Mouse (Mus musculus) left cerebral cortex, postnatal 14 days (tissue): ENCODE measurements around the gene Csnk1g1. TPM values are rescaled to one million over a fixed set of nuclear protein-coding genes. Genes with fewer than 3 reads are reported as not detected.

ENCODE experiments used
- DNase-seq, 2 experiments: peaks; one replicate each; pipeline ENCODE4 v3.0.0; 2021 to 2022; ENCODE audit warnings: low spot score in 2 of 2, mixed read lengths in 1 of 2
- intact Hi-C: fragments of 180-260 bp; cut with DNase I; formaldehyde crosslinking; loops from one replicate; pipeline ENCODE4 v1.15.1; 2025
- total RNA-seq, 2 experiments: library from RNA; stranded (reverse); gene quantifications; 2 replicates each; pipeline ENCODE4 v1.2.3; 2021

Csnk1g1 gene
- total RNA-seq, 2 experiments from 2014 or later, result 41.4 to 47.4 TPM

- DNase-seq, result no peak
- intact Hi-C loops, result no loop called here
These were observed 74.1 kb downstream of the Csnk1g1 start for GRCm38 (mm10) chr9:65982841-65983240.

- intact Hi-C loops, result no loop called here
- DNase-seq, result no peak
These were observed 78.3 kb downstream of the Csnk1g1 start for GRCm38 (mm10) chr9:65987021-65987420.

GRCm38 (mm10) chr9:65995603-65996376 is 87.1 kb downstream of the Csnk1g1 start:
- no peak for DNase-seq
- intact Hi-C loops, result no loop called here

GRCm38 (mm10) chr9:65998965-65999364 is 90.2 kb downstream of the Csnk1g1 start:
- DNase-seq, result no peak

GRCm38 (mm10) chr9:66004380-66004779 is 95.7 kb downstream of the Csnk1g1 start:
- intact Hi-C loops, result loop anchor here (2.0 to 10.0 kb wide), 2 partner anchors 96 to 310 kb away; partner anchors contain the start of genes Csnk1g1 and Trip4
- peak; percentile 65 to 86 for DNase-seq

More at GRCm38 (mm10) chr9:65998965-65999364, 90.2 kb downstream of the Csnk1g1 start:
- intact Hi-C loops, result no loop called here

GRCm38 (mm10) chr9:66007603-66008202 is 99.0 kb downstream of the Csnk1g1 start:
- DNase-seq, result peak in 1 of 2 experiments; percentile 38
- intact Hi-C loops, result loop anchor here (10.0 kb wide), 1 partner anchor 313 kb away; no protein-coding TSS in a partner anchor

- DNase-seq, result no peak
- intact Hi-C loops, result no loop called here
These were observed 111.9 kb downstream of the Csnk1g1 start for GRCm38 (mm10) chr9:66020601-66021000.

GRCm38 (mm10) chr9:66038082-66038481 is 129.4 kb downstream of the Csnk1g1 start:
- DNase-seq, result peak in 1 of 2 experiments; percentile 27
- intact Hi-C loops, result no loop called here

- intact Hi-C loops, result no loop called here
- no peak for DNase-seq
These were observed 129.9 kb downstream of the Csnk1g1 start for GRCm38 (mm10) chr9:66038581-66038980.

- DNase-seq, result peak; percentile 44 to 52
- intact Hi-C loops, result no loop called here
These were observed 130.6 kb downstream of the Csnk1g1 start for GRCm38 (mm10) chr9:66039290-66039689.

- peak; percentile 50 to 69 for DNase-seq
- intact Hi-C loops, result no loop called here
These were observed 132.1 kb downstream of the Csnk1g1 start for GRCm38 (mm10) chr9:66040801-66041200.

GRCm38 (mm10) chr9:66042331-66042730 is 133.6 kb downstream of the Csnk1g1 start:
- no peak for DNase-seq
- intact Hi-C loops, result no loop called here

GRCm38 (mm10) chr9:66043241-66043640 is 134.5 kb downstream of the Csnk1g1 start:
- DNase-seq, result no peak

GRCm38 (mm10) chr9:66049931-66050601 is 141.3 kb downstream of the Csnk1g1 start:
- no peak for DNase-seq
- intact Hi-C loops, result no loop called here

More at GRCm38 (mm10) chr9:66043241-66043640, 134.5 kb downstream of the Csnk1g1 start:
- intact Hi-C loops, result no loop called here

- intact Hi-C loops, result no loop called here
- no peak for DNase-seq
These were observed 142.8 kb downstream of the Csnk1g1 start for GRCm38 (mm10) chr9:66051493-66051892.

GRCm38 (mm10) chr9:66052731-66053130 is 144.0 kb downstream of the Csnk1g1 start:
- no peak for DNase-seq
- intact Hi-C loops, result no loop called here

GRCm38 (mm10) chr9:66053620-66054019 is 144.9 kb downstream of the Csnk1g1 start:
- no peak for DNase-seq
- intact Hi-C loops, result no loop called here

- intact Hi-C loops, result loop anchor here (10.0 kb wide), 1 partner anchor 65 kb away; the partner anchor contains the start of genes Ciao2a and Snx1
- peak; percentile 98 to 99 for DNase-seq
These were observed 151.0 kb downstream of the Csnk1g1 start, which contains the start of gene Ppib for GRCm38 (mm10) chr9:66059583-66060307. Gene Ppib (plus strand): TSS chr9:66060222.

GRCm38 (mm10) chr9:66060308-66060647 is 151.6 kb downstream of the Csnk1g1 start:
- DNase-seq, result no peak
- intact Hi-C loops, result loop anchor here (10.0 kb wide), 1 partner anchor 65 kb away; the partner anchor contains the start of genes Ciao2a and Snx1
